Mouse (Mus musculus) right cerebral cortex, postnatal 25 days (tissue): ENCODE measurements at regions not wholly inside any gene's neighbourhood (a gene's known extent, or its start where the extent isn't known, plus 50 kb on each side); places are given as distances from the start of the nearest gene placed in this dataset.

Experiments
- DNase-seq: peaks from one replicate; pipeline ENCODE4 v3.0.0; 2022

GRCm38 (mm10) chr2:109578870-109579310 lies 95.6 kb upstream of the Bdnf start:
- no peak for DNase-seq

GRCm38 (mm10) chr2:109618341-109619058 lies 56.0 kb upstream of the Bdnf start:
- peak; percentile 21 for DNase-seq

- peak; percentile 31 for DNase-seq
These were observed 54.8 kb upstream of the Bdnf start for GRCm38 (mm10) chr2:109619676-109620075.

GRCm38 (mm10) chr2:109621595-109621994 lies 52.9 kb upstream of the Bdnf start:
- no peak for DNase-seq
